Mouse (Mus musculus): ENCODE measurements around the gene Olfr735.

- TF ChIP-seq POLR2A (IDR thresholded peaks at IDR 0.05; ENCODE audit: borderline replicate concordance, insufficient read depth, low read length) (no peak), CTCF (IDR thresholded peaks at IDR 0.05; ENCODE audit: borderline replicate concordance, insufficient read depth, low read depth, low read length) (no peak)
Observed at GRCm38 (mm10) chr14:50301422-50301821, 47.2 kb downstream of the Olfr735 start, which contains the start of gene Olfr733.
